Mouse (Mus musculus): ENCODE measurements at regions not wholly inside any gene's neighbourhood (a gene's known extent, or its start where the extent isn't known, plus 50 kb on each side); places are given as distances from the start of the nearest gene placed in this dataset.
A peak's percentile ranks its signal among the peaks of the same experiment; 100 is the strongest.

DNA sequence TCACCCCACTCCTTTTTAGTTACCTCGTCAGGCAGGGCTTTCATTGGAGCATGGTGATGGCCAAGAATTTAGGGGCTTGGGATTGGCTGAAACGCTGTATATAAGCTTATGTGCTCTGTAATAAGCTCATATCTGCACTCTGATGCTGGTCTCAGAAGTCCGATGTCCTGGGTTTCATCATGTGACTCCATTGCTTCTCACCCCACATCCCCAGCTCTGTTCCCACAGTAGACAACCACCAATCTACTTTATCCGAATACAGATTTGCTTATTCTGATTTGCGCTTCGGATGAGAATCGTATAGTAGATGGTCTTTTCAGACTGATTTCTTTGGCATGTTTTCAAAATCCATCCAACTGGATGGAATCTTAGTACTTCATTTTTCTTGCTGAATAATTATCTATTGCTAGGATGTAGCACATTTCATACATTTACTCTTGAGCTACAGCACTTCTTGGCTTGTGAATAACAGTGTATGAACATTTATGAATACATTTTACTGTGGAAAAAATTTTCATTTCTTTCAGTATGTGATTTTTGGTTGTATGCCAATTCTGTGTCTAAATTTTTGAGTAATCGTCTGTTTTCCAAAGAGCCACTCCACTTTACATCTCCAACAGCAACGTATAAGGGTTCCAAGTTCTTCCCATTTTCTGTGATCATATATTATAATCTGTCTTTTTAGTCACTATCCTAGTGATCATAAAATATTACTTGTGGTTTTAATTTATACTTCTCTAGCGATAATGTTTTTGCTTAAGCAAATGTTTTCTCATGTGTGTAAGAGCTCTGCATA lies 185.7 kb downstream of the Hace1 start:
- DNase-seq (ENCODE audit: low read depth, low spot score) = no peak

DNA sequence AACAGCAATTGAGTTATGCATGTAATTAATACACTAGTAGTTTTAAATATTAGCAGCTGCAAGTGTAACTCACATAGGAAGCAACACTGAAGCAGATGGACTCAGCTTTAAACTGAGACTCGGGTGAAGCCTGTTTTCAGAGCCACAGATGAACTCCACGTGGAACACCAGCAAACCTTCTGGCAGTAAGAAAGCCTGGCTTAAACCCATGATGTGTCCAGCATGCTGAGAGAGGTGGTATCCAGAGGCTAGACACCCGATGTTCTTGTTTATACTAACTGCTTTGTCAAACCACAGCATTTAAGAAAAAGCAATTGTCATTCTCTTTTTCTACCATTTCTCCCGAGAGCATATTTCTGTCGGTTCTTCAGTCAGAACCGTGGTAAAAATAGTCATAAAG lies 202.1 kb downstream of the Hace1 start:
- DNase-seq (ENCODE audit: low read depth, low spot score) = no peak

DNA sequence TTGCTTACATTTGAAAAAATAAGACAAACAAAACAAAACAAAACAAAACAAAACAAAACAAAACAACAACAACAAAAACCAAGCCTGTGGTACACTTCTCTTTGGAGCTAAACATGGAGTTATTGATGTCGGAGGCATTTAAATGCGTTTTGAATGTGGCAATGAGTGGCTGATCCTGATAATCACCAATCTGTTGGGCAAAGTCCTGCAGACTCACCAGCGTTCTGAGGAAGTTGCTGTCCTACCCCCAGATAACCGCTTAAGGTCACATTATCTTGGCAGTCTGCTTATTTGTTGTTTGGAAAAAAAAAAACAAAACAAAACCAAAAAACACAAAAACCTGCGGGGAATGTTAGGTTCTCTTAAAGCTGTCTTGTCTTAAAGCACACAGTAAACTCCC lies 205.4 kb downstream of the Hace1 start:
- no peak for DNase-seq (ENCODE audit: low read depth, low spot score)

DNA sequence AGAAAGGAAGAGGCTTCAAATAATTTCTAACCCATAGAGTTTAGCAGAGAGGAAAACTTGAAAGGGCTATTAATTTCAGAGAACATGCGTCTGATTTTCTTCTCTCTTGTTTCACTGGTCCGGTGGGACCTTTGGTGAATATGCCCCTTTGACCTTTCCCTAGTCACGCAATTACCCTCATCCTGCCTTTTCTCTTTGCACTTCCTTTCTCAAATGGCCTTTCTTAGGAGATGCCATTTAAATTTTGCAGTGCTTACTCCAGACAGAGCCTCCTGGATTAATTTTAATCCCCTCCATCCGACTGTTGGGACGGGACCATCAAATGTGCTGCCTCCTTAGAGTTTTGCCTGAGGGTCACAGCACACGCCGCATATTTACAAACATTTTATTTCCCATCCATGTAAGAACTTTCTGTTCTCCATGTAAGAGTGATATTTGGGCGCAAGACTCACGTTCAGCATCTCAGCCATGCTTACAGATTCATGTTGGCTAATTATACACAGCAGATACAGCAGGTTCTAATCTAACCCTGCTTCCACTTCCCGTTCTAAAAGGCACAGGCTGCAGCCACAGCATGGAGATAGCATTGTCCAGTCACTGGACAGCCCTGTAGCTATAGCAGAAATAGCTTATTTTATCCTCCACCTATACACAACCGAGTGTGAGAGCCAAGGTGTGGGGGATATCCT lies 206.0 kb downstream of the Hace1 start:
- no peak for DNase-seq (ENCODE audit: low read depth, low spot score)

DNA sequence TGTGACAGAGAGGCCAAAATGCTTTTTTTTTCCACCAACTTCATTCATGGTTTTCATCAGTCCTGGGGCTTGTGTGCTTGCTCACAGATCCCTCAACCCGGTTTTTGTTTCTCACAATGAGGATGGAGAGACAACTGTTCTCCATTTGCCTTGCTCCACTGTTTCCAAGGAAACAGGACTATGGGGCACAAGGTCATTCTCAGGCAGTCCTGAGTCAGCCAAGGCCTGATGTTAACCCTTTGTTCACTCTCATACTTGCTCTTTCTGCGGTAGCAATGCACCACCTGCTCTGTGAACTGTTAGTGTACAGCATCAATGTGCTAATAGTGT lies 206.5 kb downstream of the Hace1 start:
- DNase-seq (ENCODE audit: low read depth, low spot score) = peak; percentile 13

DNA sequence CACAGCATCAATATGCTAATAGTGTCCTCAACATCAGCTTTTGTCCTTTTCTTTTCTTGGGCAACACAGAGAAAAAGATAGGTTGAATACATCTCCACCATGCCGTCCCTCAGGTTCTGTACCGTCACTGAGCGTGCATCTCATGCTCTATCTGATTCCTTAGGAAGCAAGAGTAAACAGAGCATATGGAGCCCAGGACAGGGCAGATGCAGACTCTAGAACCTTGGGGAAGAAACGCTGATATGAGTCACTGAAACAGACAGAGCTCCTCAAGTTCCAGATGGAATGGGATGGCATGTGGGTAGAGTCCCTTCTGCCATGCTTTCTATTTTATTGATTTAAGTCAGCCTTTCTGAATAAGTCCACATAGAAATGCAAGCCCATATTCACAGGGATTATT lies 206.9 kb downstream of the Hace1 start:
- DNase-seq (ENCODE audit: low read depth, low spot score) = no peak

DNA sequence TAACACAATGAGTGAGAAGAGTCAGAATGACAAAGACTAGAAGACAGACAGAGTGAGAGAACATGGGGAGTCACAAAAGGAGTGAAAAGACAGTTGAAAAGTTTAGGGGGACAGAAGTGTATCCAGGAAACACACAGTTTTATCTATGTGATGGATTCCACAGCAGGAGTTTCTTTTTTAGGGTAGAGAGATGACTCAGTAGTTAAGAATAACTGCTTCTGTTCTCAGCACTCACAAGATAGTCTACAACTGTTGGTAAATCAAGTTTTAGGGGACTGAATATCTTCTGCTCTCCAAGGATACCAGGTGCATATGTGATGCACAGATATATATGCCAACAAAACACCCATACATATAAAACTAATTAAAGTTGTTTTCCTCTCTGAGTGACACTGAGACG lies 210.7 kb downstream of the Hace1 start:
- DNase-seq (ENCODE audit: low read depth, low spot score) = no peak

DNA sequence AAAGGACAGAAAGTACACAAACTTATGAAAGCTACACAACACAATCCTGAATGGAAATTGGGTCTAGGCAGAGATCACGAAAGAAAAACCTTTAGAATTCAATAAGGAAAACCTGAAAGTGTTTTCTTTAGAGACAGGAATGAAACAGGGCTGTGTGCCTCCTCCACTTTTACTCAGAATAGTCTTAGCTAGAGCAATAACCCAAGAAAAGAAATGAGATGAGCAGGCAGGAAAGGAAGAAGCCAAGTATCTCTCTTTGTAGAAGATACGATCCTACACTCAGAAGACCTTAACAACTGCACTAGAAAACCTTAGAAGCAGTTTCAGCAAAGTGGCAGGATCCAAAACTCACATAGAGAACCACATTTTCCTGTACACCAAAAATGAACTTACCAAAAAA lies 218.0 kb downstream of the Hace1 start:
- DNase-seq (ENCODE audit: low read depth, low spot score) = no peak

DNA sequence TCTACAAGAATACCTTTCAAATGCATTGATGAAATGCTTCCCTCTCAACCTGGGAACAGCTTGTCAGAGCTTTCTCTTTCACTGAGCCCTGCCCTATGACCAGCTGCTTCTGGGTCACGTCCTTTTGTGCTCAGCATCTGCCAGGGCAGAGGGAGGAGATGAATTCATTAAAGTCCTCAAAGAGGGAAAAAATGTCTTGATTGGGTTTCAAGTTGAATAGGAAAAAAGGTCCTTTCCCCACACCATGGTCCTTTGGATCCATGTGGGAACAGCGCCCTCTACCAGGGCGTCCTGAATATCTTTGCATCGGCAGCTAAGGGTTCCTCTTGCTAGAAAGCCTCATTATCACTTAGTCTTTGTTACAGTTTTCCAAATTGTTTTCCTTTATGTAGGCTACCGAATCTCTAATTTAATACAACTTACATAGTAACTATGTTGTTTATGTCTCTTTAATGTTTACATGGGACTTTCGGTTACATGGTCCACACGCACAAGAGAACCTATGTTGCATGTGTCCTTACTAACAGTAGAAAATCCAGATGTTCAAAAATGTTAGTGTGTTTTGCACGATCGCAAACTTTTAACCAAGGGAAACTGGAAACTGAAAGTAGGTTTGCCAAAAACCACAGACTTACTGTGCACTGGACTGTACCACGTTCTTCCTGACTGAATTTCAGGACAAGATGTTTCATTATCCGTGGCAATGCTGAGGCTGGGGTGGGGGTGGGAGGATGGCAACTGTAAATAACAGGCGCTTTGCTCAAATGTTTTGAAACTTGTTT lies 222.6 kb downstream of the Hace1 start:
- DNase-seq (ENCODE audit: low read depth, low spot score) = peak; percentile 72

DNA sequence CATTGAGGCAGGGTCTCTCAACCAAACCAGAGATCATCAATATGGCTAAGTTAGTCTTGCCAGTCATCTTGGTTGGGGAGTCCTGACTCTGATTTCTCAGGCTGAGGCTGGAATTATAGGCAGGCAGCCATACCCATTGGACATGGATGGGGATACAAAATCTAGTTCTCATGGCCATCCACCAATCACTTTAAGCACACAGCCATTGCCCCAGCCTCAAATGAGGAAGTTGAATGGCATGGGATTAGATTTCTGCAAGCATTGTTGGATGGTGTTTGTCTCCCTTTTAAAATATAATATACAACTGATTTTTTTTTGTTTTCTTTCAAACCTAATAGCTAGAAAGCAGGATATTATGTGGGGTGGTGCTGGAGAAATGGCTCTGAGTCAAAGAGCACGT lies 223.8 kb downstream of the Hace1 start:
- DNase-seq (ENCODE audit: low read depth, low spot score) = no peak

DNA sequence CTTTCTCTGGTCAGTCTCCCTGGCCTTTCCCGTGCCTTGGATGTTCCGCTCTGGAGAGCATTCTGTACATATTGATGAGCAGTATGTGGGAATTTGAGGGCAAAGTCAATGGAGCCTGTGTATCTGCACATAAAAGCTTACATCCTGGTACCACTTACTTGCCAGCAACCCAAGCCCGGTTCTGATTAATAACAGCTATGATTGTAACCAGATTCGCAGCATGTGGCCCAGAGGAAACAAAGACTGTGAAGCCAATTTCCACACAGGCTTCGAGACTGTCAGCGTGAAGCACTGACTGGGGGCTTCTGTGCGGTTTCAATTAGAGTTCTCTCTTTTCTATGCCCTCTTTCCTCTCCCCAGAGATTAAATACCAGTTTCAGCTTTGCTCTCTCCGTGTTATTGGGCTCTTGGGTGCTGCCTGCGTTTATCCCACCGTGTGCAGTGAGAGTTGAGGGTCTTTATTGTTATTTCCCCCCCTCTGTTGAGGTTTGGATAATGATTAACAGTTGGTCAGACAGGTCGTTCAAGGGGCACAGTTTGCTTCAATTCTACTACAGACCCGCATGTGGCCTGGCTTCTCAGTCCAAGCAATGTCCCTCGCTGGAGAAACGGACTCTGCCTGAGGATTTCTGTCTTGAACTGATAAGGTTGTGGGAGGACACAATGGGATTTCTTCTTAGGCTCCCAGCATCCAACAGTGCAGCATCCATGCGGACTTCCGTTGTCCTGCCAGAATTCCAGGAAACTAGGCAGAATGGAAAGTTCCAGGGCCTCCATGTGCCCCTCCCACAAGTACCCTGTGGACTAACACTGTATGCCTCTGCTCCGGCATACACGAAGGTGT lies 229.6 kb downstream of the Hace1 start:
- DNase-seq (ENCODE audit: low read depth, low spot score) = no peak

DNA sequence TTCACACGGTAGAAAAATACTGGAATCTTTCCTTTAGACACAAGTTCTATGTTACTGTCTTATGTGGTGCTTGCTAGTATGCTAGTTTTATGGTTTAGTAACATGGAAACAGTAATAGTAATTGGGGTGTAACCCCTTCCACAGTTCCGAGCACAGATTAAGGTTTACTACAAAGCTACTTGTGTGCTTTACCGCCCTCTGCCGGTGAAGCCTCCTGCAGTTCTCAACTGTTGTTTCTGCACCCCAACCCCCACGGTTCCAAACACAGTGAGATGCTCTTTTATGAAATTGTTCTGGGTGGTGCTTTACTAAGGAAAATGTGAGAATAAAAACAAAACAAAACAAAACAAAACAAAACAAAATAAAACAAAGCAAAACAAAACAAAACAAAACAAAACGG lies 234.3 kb downstream of the Hace1 start:
- peak; percentile 64 for DNase-seq (ENCODE audit: low read depth, low spot score)

DNA sequence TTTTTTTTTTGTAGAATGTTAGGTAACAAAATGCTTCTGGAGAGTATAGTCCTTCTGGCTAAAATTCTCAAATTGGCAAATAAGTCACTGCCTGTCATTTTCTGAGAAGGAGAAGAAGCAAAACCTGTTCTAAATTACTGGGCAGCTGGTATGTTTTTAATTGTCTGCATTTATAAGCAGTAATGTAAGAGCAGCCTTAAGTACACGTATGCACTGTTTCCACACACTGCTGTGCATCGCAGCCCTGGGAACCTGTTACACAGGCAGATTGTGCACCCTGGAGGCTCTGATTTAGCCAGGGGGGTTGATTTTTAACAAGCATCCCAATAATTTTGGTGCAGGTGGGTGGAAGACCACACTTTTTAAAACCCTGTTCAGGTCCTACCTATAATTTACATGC lies 236.2 kb downstream of the Hace1 start:
- DNase-seq (ENCODE audit: low read depth, low spot score) = no peak

DNA sequence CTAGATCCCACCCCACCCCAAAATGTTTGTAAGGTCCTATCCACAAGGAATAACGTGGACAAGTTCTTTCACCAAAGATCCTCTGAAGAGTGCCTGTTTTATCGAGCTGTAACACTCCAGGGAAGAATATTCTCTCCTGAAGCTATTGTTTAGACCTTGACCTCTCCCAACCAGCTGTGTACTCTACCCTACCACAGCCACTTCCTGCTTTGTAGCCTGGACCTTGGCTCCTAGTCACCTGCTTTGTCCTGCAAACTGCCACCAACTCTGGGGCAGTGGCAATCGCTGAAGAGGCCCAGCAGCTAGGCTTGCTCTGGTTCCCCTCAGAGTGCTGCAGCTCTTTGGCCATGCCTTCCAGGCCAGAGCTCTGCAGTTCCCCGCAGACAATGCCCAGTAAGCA lies 239.1 kb downstream of the Hace1 start:
- no peak for DNase-seq (ENCODE audit: low read depth, low spot score)

DNA sequence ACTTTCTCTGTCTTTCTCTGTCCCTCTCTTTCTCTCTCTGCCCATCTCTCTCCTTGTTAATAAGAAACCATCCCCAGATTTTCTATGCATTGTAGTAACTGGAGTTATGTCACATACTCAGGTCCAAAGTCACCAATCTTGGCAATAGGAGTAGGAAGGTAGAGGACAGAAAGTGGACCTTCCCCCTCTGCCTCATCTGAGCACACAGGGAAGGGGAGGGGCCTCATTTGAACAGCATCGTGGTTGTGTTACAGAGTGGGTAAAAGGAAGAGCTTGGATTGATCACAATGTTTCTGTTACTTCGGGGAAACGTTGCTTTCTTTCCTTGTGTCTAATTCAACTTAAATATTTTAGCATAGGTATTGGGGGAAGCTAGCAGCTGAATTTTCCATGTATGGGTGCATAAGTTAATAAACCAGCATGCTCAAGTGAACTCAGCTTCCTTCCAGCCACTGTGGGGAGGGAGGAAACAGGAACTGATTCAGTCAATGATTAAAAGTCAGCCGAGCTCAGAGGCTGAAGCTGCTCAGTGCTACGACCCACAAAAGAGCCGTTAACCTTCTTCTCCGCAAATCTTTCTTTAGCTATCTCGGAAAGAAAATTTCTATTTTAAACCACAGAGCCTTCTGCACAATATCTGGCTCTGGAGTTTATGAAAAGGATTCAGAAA lies 243.5 kb downstream of the Hace1 start:
- DNase-seq (ENCODE audit: low read depth, low spot score) = no peak

DNA sequence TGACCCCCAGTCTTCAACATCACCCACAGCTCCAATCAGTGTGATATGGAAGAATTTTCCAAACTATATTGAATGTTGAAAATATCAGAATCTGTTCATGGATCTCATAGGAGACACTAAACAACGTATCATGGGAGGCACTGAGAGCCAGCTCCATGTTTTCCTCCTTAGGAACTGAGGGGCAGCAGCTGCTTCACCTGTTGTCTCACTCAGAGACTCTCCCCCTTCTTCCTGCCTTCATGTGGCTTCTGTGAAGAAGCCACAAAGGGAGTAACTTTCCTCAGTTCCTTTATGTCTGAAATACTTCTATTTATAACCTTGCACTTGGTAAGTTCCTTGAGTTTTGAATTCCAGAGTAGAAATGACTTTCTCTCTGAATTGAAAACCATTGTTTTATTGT lies 244.6 kb downstream of the Hace1 start:
- DNase-seq (ENCODE audit: low read depth, low spot score) = no peak

DNA sequence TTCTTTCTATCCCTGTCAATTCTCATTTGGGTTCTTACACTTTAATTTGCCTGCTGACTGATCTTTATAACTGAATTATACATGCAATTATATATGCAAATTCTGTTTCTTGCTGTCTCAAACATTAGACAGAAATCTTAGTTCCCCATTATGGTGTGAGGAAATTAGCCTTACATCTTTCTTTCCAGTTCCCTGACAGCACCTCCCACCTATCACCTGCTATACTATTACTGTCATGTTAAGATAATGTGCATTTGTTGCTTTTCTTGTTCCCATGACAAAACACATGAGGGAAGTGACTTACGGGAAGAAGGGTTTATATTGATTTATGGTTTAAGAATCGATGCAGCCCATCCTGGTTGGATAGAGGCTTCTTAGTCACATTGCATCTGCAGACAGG lies 246.0 kb downstream of the Hace1 start:
- DNase-seq (ENCODE audit: low read depth, low spot score) = no peak

DNA sequence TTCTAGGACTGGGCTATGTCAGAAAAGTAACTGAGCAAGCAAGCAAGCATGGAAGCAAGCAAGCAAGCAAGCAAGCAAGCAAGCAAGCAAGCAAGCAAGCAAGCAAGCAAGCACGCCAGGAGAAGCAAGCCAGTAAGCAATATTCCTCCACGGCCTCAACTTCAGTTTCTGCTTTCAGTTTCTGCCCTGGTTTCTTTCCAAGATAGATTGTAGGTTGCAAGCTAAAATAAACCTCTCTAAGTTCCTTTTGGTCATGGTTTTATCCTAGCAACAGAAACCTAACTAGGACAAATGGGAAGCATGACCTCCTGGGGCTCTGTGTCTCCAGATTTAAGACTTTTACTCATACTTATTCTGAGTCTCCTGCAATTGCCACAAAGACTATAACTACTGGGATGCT lies 271.0 kb downstream of the Hace1 start:
- no peak for DNase-seq (ENCODE audit: low read depth, low spot score)

DNA sequence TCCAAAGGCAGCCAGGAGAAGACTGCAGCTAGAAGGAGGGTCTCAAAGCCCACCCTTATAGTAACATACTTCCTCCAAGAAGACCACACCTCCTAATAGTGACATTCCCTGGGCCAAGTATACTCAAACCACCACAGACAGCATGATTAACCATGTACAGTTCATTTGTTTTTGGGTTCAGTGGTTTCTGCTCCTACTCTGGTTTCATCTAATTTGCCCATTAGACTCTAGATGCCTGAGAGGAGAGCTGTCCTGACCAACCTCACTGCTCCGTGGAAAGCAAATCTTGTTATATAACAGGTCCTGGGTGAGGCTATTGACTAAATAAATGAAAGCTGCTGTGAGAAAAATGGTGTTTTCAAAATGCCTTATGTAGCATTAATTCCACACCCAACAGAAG lies 272.2 kb downstream of the Hace1 start:
- no peak for DNase-seq (ENCODE audit: low read depth, low spot score)

DNA sequence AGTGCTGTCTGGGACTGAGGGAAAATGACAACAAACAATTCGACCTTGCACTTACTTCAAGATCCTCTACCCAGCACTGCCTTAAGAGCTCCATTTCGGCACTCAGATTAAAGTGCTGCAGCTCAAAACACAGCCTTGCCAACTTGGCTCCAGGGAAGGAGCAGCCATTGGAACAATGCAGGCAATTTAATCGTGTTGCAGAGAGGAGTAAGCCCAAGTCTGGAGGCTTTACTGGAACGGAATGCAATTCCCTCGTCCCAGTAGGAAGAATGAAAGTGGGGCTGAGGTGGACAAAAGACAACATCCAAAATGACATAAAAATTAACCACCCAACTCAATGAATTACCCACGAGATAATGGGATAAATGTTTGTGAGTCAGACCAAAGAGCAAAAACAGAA lies 273.0 kb downstream of the Hace1 start:
- no peak for DNase-seq (ENCODE audit: low read depth, low spot score)

DNA sequence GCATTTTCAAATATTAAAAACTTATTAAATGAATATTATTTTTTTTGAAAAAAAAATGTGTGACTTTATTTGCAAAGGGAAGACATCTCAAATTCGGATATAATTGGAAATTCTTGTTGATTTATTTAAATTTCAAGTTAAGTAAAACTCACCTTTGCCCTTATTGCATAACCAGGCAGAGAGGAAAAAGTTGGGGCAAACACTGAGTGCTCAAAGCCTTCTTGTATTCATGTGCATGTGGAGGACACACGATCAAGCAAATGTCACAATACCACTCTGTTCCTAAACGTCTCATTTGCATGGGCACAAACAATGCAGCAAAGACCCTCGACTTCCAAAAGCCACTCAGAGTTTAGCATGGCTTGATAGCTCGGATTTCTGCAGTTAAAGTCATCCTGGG lies 275.1 kb downstream of the Hace1 start:
- no peak for DNase-seq (ENCODE audit: low read depth, low spot score)
